Mouse (Mus musculus): ENCODE results near the gene 6430628N08Rik.

Gene 6430628N08Rik

DNA sequence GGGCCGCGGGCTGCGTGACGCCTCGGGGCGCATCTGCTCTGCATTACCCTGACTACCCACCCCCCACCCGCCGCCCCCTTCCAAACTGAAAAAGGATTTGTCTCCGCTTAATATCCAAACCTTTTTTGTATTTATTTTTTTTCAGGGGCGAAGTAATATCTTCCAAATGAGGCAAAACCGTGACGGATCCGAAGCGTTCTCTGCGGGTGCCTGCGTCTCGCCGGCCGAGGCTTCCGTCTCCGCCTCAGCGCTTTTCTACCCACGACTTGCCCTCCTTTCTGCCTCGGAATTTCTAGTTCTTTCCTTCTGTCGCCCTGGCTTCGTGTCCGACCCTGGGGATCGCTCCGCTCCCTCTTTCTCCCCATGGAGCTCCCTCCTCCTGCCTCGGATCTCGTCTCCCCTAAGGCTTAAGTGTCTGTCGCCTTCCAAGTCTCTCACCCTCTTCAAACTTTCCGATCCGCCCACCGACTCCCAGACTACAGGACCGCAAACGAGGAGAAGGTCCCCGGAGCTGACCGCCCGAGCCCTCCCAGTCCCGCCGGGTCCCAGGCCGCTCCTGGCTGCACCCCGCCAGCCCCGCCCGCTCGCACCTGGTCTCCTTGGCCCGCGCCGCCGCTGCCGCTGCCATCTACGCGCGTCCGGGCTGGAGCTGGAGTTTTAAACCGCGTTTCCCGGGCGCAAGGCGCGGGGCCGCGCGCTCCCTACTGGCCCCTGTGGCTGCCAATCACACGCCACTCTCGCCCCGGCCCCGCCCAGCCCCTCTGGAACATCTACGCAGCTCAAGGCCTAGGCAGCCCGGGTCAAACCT is 49.0 kb downstream of the 6430628N08Rik start, which contains the start of gene Dmbx1:
Dmbx1 (minus strand) TSS at position 632 of the 808 bp plus-strand sequence.
- no peak for DNase-seq (ENCODE audit: low spot score)

- DNase-seq (ENCODE audit: low spot score): no peak
Measured at GRCm38 (mm10) chr4:115940681-115941080, 50.2 kb downstream of the 6430628N08Rik start.

- DNase-seq (ENCODE audit: low spot score): no peak
Measured at GRCm38 (mm10) chr4:115941242-115941820, 50.9 kb downstream of the 6430628N08Rik start.

DNA sequence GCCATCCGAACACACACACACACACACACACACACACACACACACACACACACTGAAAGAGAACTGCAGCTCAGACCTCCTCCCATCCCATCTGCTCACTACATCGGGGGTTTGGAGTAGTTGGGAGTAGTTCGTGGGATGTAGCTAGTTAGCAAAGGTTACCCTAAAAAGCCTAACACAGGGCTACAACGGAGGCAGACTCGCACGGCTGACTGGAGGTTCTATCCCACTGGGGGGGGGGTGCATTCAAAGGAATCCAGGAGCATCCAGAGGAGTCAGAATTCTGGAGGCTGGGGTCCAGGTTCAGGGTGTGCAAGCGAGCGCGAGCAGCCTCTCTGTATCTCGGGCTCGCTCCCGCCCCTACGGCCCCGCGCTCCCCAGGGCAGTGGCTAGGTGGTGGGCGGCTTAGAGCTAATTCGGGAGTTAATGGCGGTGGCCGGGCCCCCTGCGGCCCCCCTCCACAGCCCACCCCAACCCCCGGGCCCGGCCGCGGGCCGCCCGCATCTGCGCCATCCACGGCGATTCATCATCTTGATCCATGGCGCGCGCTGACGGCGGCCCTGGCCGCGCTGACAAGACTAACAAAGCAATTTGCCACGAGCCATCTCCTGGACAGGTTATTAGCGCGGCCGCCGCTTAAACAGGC is 53.3 kb downstream of the 6430628N08Rik start:
- no peak for DNase-seq (ENCODE audit: low spot score)

Data from lung, postnatal 25 days (tissue).